In genomic region chr3:94328681-94329080, GRCm38 (mm10) we compare ENCODE assay signal across 15 mouse cellular contexts. TPM values are rescaled to one million over a fixed set of nuclear protein-coding genes. Genes with fewer than 3 reads are reported as not detected.
DNase-seq lines count a peak whose midpoint lies in the region; ATAC-seq and TF ChIP-seq lines count a peak whose summit lies in the region.
"Had no signal": no experiment of that assay in that cellular context is flagged by ENCODE, and none has a peak within 500 bp of the region (broad histone marks: within the 10 kb centered on the region; RNA-seq: fewer than 3 reads in every experiment).

No protein-coding gene starts in this region.

- CTCF ChIA-PET in Patski (lab: Charles Lee): interaction anchor here (1.1 to 1.8 kb wide), 4 partner anchors 8 to 38 kb away, joined by 3 to 4 read pairs (median 4); no protein-coding TSS in a partner anchor

- no peaks in the 10 kb centered on the region for H3K27me3 ChIP-seq in embryonic facial prominence, embryonic 11.5 days (ENCODE audit: control insufficient read depth, insufficient read depth, low read length)
- H3K27me3 ChIP-seq in embryonic facial prominence, embryonic 10.5 days (replicated peaks; ENCODE audit: low read depth, poor library complexity, severe bottlenecking): no peaks in the 10 kb centered on the region
- no peaks in the 10 kb centered on the region for H3K27me3 ChIP-seq in liver, postnatal 0 days (ENCODE audit: insufficient read depth, low read length)
- H3K27me3 ChIP-seq in Patski: no peaks in the 10 kb centered on the region
- H3K27me3 ChIP-seq: hindbrain, embryonic 15.5 days; limb, embryonic 15.5 days had no signal

- no peak for ATAC-seq in embryonic facial prominence, embryonic 11.5 days (replicated peaks; ENCODE audit: insufficient number of reproducible peaks, low FRiP score, low TSS enrichment, low read depth)
- no peak for ATAC-seq in liver, postnatal 0 days
- ATAC-seq in Patski: peak; percentile 35
- ATAC-seq: CD4-positive, CD25-positive, alpha-beta regulatory T cell, adult 4 months; forebrain, embryonic 14.5 days had no signal

- H3K27ac ChIP-seq in embryonic facial prominence, embryonic 11.5 days (replicated peaks; ENCODE audit: low read depth, low read length): no peak overlapping the region
- H3K27ac ChIP-seq in embryonic facial prominence, embryonic 10.5 days (replicated peaks): no peak overlapping the region
- no peak overlapping the region for H3K27ac ChIP-seq in liver, postnatal 0 days (ENCODE audit: low read depth)
- H3K27ac ChIP-seq: heart, embryonic 10.5 days; hindbrain, embryonic 15.5 days; limb, embryonic 15.5 days had no signal

- in situ Hi-C loops in Patski (cut with MboI; ENCODE audit: low pct_unique_long_range_greater_than_20kb): no loop called here

- TF ChIP-seq EP300 in liver, postnatal 0 days (IDR thresholded peaks at IDR 0.05; ENCODE audit: low read depth): no peak

- POLR2A ChIA-PET in Patski (lab: Charles Lee): interaction anchor here (0.9 kb wide), 1 partner anchor 10 kb away, joined by 3 read pairs; no protein-coding TSS in a partner anchor

- WGBS in embryonic facial prominence, embryonic 11.5 days: 61% methylated on average over 3 of the region's 3 CpGs
- 65% methylated on average over 3 of the region's 3 CpGs for WGBS in embryonic facial prominence, embryonic 10.5 days
- 69% methylated on average over 3 of the region's 3 CpGs for WGBS in liver, postnatal 0 days (ENCODE audit: insufficient replicate concordance)

- no peak overlapping the region for H3K9ac ChIP-seq in embryonic facial prominence, embryonic 11.5 days (replicated peaks; ENCODE audit: low read length)
- no peak overlapping the region for H3K9ac ChIP-seq in liver, postnatal 0 days (replicated peaks)
- H3K9ac ChIP-seq: hindbrain, embryonic 15.5 days; limb, embryonic 15.5 days had no signal

- no peaks in the 10 kb centered on the region for H3K9me3 ChIP-seq in embryonic facial prominence, embryonic 11.5 days (replicated peaks; ENCODE audit: control insufficient read depth, low read length)
- no peaks in the 10 kb centered on the region for H3K9me3 ChIP-seq in embryonic facial prominence, embryonic 10.5 days
- no peaks in the 10 kb centered on the region for H3K9me3 ChIP-seq in liver, postnatal 0 days (ENCODE audit: low read length)
- H3K9me3 ChIP-seq: heart, embryonic 10.5 days; hindbrain, embryonic 15.5 days; limb, embryonic 15.5 days had no signal

- no peaks in the 10 kb centered on the region for H3K36me3 ChIP-seq in embryonic facial prominence, embryonic 11.5 days (replicated peaks; ENCODE audit: control insufficient read depth, insufficient read depth, low read depth, low read length)
- H3K36me3 ChIP-seq in embryonic facial prominence, embryonic 10.5 days (replicated peaks): no peaks in the 10 kb centered on the region
- peaks cover 16% of the 10 kb centered on the region for H3K36me3 ChIP-seq in liver, postnatal 0 days (replicated peaks; ENCODE audit: insufficient read depth, low read length)
- H3K36me3 ChIP-seq: heart, embryonic 10.5 days had no signal

- DNase-seq in embryonic facial prominence, embryonic 11.5 days (ENCODE audit: low spot score): peak; percentile 21
- DNase-seq in embryonic facial prominence, embryonic 10.5 days (ENCODE audit: low spot score): no peak
- DNase-seq in liver, postnatal 0 days: no peak
- DNase-seq in liver (no peak), Patski (ENCODE audit: low read depth, low spot score) (no peak)
- peak; percentile 20 for DNase-seq in retina, embryonic 14.5 days (ENCODE audit: low spot score)
- DNase-seq in frontal cortex, postnatal 14 days (ENCODE audit: low spot score in 2 of 2): no peak
- no peak for DNase-seq in yolk sac, embryonic 10.5 days (ENCODE audit: low spot score)
- DNase-seq: adrenal gland, postnatal 25 days; layer of hippocampus, adult 9-11 months had no signal

- no peak overlapping the region for H3K4me2 ChIP-seq in embryonic facial prominence, embryonic 11.5 days (ENCODE audit: low read depth, low read length)
- H3K4me2 ChIP-seq in liver, postnatal 0 days (ENCODE audit: low read depth, low read length): no peak overlapping the region
- H3K4me2 ChIP-seq: hindbrain, embryonic 15.5 days; limb, embryonic 15.5 days had no signal

- TF ChIP-seq CTCF in liver, postnatal 0 days (IDR thresholded peaks at IDR 0.05; ENCODE audit: low read depth): peak; percentile 45
- peak; percentile 64 for TF ChIP-seq CTCF in Patski (IDR thresholded peaks at IDR 0.05)

- H3K4me1 ChIP-seq in embryonic facial prominence, embryonic 11.5 days (ENCODE audit: control insufficient read depth, insufficient read depth, low read length): no peaks in the 10 kb centered on the region
- no peaks in the 10 kb centered on the region for H3K4me1 ChIP-seq in embryonic facial prominence, embryonic 10.5 days
- no peaks in the 10 kb centered on the region for H3K4me1 ChIP-seq in liver, postnatal 0 days (ENCODE audit: insufficient read depth)
- H3K4me1 ChIP-seq: heart, embryonic 10.5 days; hindbrain, embryonic 15.5 days; limb, embryonic 15.5 days had no signal

- H3K4me3 ChIP-seq in embryonic facial prominence, embryonic 11.5 days (ENCODE audit: low read depth, low read length): no peak overlapping the region
- H3K4me3 ChIP-seq in embryonic facial prominence, embryonic 10.5 days: no peak overlapping the region
- no peak overlapping the region for H3K4me3 ChIP-seq in liver, postnatal 0 days (ENCODE audit: low read depth, low read length)
- H3K4me3 ChIP-seq: heart, embryonic 10.5 days; hindbrain, embryonic 15.5 days; limb, embryonic 15.5 days had no signal

RNA-seq across cellular contexts. Expression of gene Them5, which starts 13.2 kb away (rescaled TPM):
- polyA plus RNA-seq in embryonic facial prominence, embryonic 11.5 days (2014; fragmentation: Nextera tagmentation; extraction: Ambion mirVana): 0.50 TPM in 1 of 2 replicates, not detected in the other
- 0.11 TPM in 1 of 2 replicates, not detected in the other for polyA plus RNA-seq in embryonic facial prominence, embryonic 10.5 days (2016; fragmentation: Nextera tagmentation; extraction: Ambion mirVana)
- not detected in 2 replicates for polyA plus RNA-seq in liver, postnatal 0 days (2015; fragmentation: Nextera tagmentation; extraction: Ambion mirVana)
- polyA plus RNA-seq in Patski (2021): 0.06 TPM
- polyA plus RNA-seq: CD4-positive, CD25-positive, alpha-beta regulatory T cell, adult 4 months; heart, embryonic 10.5 days had no signal

RNA-seq across cellular contexts. Expression of gene Them4, which starts 18.8 kb away (rescaled TPM):
- polyA plus RNA-seq in embryonic facial prominence, embryonic 11.5 days (2014; fragmentation: Nextera tagmentation; extraction: Ambion mirVana): 9.6 and 13.3 TPM in 2 replicates
- polyA plus RNA-seq in embryonic facial prominence, embryonic 10.5 days (2016; fragmentation: Nextera tagmentation; extraction: Ambion mirVana): 8.3 TPM in 2 replicates
- 15.6 and 16.3 TPM in 2 replicates for polyA plus RNA-seq in liver, postnatal 0 days (2015; fragmentation: Nextera tagmentation; extraction: Ambion mirVana)
- 12.2 TPM for polyA plus RNA-seq in Patski (2021)

RNA-seq across cellular contexts. Expression of gene C2cd4d, which starts 33.6 kb away (rescaled TPM):
- 0.88 and 0.89 TPM in 2 replicates for polyA plus RNA-seq in embryonic facial prominence, embryonic 11.5 days (2014; fragmentation: Nextera tagmentation; extraction: Ambion mirVana)
- 0.30 and 0.31 TPM in 2 replicates for polyA plus RNA-seq in embryonic facial prominence, embryonic 10.5 days (2016; fragmentation: Nextera tagmentation; extraction: Ambion mirVana)
- polyA plus RNA-seq in liver, postnatal 0 days (2015; fragmentation: Nextera tagmentation; extraction: Ambion mirVana): 0.24 and 0.34 TPM in 2 replicates
- not detected for polyA plus RNA-seq in Patski (2021)
- polyA plus RNA-seq: CD4-positive, CD25-positive, alpha-beta regulatory T cell, adult 4 months had no signal

RNA-seq across cellular contexts. Expression of gene Rorc, which starts 43.9 kb away (rescaled TPM):
- 0.22 and 0.38 TPM in 2 replicates for polyA plus RNA-seq in embryonic facial prominence, embryonic 11.5 days (2014; fragmentation: Nextera tagmentation; extraction: Ambion mirVana)
- polyA plus RNA-seq in embryonic facial prominence, embryonic 10.5 days (2016; fragmentation: Nextera tagmentation; extraction: Ambion mirVana): 0.21 and 0.29 TPM in 2 replicates
- polyA plus RNA-seq in liver, postnatal 0 days (2015; fragmentation: Nextera tagmentation; extraction: Ambion mirVana): 5.4 and 6.6 TPM in 2 replicates
- 16.1 TPM for polyA plus RNA-seq in Patski (2021)

Comparison
In these comparisons a context has a peak if more than half of its experiments do, and no peak if none do; other contexts are left out.
1. DNase-seq: peak in embryonic facial prominence, embryonic 11.5 days (single experiment) and retina, embryonic 14.5 days (single experiment); none in embryonic facial prominence, embryonic 10.5 days (single experiment), liver, postnatal 0 days (single experiment), liver (single experiment), Patski (single experiment), frontal cortex, postnatal 14 days (0 of 2) and yolk sac, embryonic 10.5 days (single experiment).